Mouse (Mus musculus): ENCODE results near the gene Alkbh4. TPM values are rescaled to one million over a fixed set of nuclear protein-coding genes. Genes with fewer than 3 reads are reported as not detected.

The Alkbh4 gene
- polyA plus RNA-seq, 1 experiment from 2014 or later, result 11.3 TPM

- H3K36me3 ChIP-seq (ENCODE audit: control insufficient read depth, insufficient read depth), result peaks cover 26% of the 10 kb centered on the region
- H3K4me3 ChIP-seq (ENCODE audit: low read depth, low read length), result no peak overlapping the region
- no peak overlapping the region for H3K27ac ChIP-seq (ENCODE audit: low read length)
- H3K4me2 ChIP-seq (ENCODE audit: low read depth, low read length), result no peak overlapping the region
- H3K9ac ChIP-seq (ENCODE audit: low read depth, low read length), result no peak overlapping the region
- H3K9me3 ChIP-seq (replicated peaks; ENCODE audit: control insufficient read depth, low read length), result no peaks in the 10 kb centered on the region
- 75% methylated on average over 6 of the region's 6 CpGs for WGBS (ENCODE audit: insufficient replicate concordance)
- ATAC-seq (ENCODE audit: low read depth), result no peak
- H3K27me3 ChIP-seq (ENCODE audit: control insufficient read depth, insufficient read depth, low read depth, low read length), result no peaks in the 10 kb centered on the region
- no peaks in the 10 kb centered on the region for H3K4me1 ChIP-seq (ENCODE audit: control insufficient read depth, low read depth, low read length)
These were observed 46.1 kb downstream of the Alkbh4 start for GRCm38 (mm10) chr5:136182049-136182448.

GRCm38 (mm10) chr5:136182830-136183229, 46.9 kb downstream of the Alkbh4 start:
- no peak overlapping the region for H3K4me3 ChIP-seq (ENCODE audit: low read depth, low read length)
- H3K9me3 ChIP-seq (replicated peaks; ENCODE audit: control insufficient read depth, low read length), result no peaks in the 10 kb centered on the region
- WGBS (ENCODE audit: insufficient replicate concordance), result 29% methylated on average over 4 of the region's 4 CpGs
- H3K9ac ChIP-seq (ENCODE audit: low read depth, low read length), result no peak overlapping the region
- H3K4me1 ChIP-seq (ENCODE audit: control insufficient read depth, low read depth, low read length), result no peaks in the 10 kb centered on the region
- no peak overlapping the region for H3K27ac ChIP-seq (ENCODE audit: low read length)
- no peak for ATAC-seq (ENCODE audit: low read depth)
- H3K27me3 ChIP-seq (ENCODE audit: control insufficient read depth, insufficient read depth, low read depth, low read length), result no peaks in the 10 kb centered on the region
- H3K4me2 ChIP-seq (ENCODE audit: low read depth, low read length), result no peak overlapping the region
- H3K36me3 ChIP-seq (ENCODE audit: control insufficient read depth, insufficient read depth), result peaks cover 26% of the 10 kb centered on the region

- H3K9ac ChIP-seq (ENCODE audit: low read depth, low read length), result no peak overlapping the region
- 69% methylated on average over 7 of the region's 7 CpGs for WGBS (ENCODE audit: insufficient replicate concordance)
- H3K9me3 ChIP-seq (replicated peaks; ENCODE audit: control insufficient read depth, low read length), result no peaks in the 10 kb centered on the region
- no peak overlapping the region for H3K4me3 ChIP-seq (ENCODE audit: low read depth, low read length)
- no peaks in the 10 kb centered on the region for H3K27me3 ChIP-seq (ENCODE audit: control insufficient read depth, insufficient read depth, low read depth, low read length)
- no peaks in the 10 kb centered on the region for H3K4me1 ChIP-seq (ENCODE audit: control insufficient read depth, low read depth, low read length)
- no peak for ATAC-seq (ENCODE audit: low read depth)
- H3K36me3 ChIP-seq (ENCODE audit: control insufficient read depth, insufficient read depth), result peaks cover 31% of the 10 kb centered on the region
- H3K4me2 ChIP-seq (ENCODE audit: low read depth, low read length), result no peak overlapping the region
- no peak overlapping the region for H3K27ac ChIP-seq (ENCODE audit: low read length)
These were observed 47.8 kb downstream of the Alkbh4 start for GRCm38 (mm10) chr5:136183766-136184165.

- H3K4me2 ChIP-seq (ENCODE audit: low read depth, low read length), result no peak overlapping the region
- H3K4me3 ChIP-seq (ENCODE audit: low read depth, low read length), result no peak overlapping the region
- H3K9me3 ChIP-seq (replicated peaks; ENCODE audit: control insufficient read depth, low read length), result no peaks in the 10 kb centered on the region
- H3K27ac ChIP-seq (ENCODE audit: low read length), result no peak overlapping the region
- H3K9ac ChIP-seq (ENCODE audit: low read depth, low read length), result no peak overlapping the region
- H3K4me1 ChIP-seq (ENCODE audit: control insufficient read depth, low read depth, low read length), result no peaks in the 10 kb centered on the region
- H3K36me3 ChIP-seq (ENCODE audit: control insufficient read depth, insufficient read depth), result peaks cover 19% of the 10 kb centered on the region
- ATAC-seq (ENCODE audit: low read depth), result no peak
- H3K27me3 ChIP-seq (ENCODE audit: control insufficient read depth, insufficient read depth, low read depth, low read length), result no peaks in the 10 kb centered on the region
- 31% methylated on average over 4 of the region's 4 CpGs for WGBS (ENCODE audit: insufficient replicate concordance)
These were observed 50.8 kb downstream of the Alkbh4 start for GRCm38 (mm10) chr5:136186723-136187122.

Small RNA genes within 50 kb of the gene (microRNA-seq; reads per million reads assigned to microRNA genes)
- 0.74 reads per million for gene Mir7035

Other genes with a start within 250 kb of the Alkbh4 start
- gene Hspb1, start 248.2 kb upstream of the Alkbh4 start, polyA plus RNA-seq (2015; fragmentation: Nextera tagmentation; extraction: Ambion mirVana), result 9.8 and 19.9 TPM in 2 replicates
- gene Ywhag, start 201.5 kb upstream of the Alkbh4 start, polyA plus RNA-seq (2015; fragmentation: Nextera tagmentation; extraction: Ambion mirVana), result 59.2 and 60.1 TPM in 2 replicates
- gene Ssc4d, start 161.6 kb upstream of the Alkbh4 start, polyA plus RNA-seq (2015; fragmentation: Nextera tagmentation; extraction: Ambion mirVana), result 1.5 and 1.7 TPM in 2 replicates
- 0.06 TPM in 1 of 2 replicates, not detected in the other for gene Zp3, start 156.0 kb upstream of the Alkbh4 start, polyA plus RNA-seq (2015; fragmentation: Nextera tagmentation; extraction: Ambion mirVana)
- 6.0 and 6.5 TPM in 2 replicates for gene Dtx2, start 141.3 kb upstream of the Alkbh4 start, polyA plus RNA-seq (2015; fragmentation: Nextera tagmentation; extraction: Ambion mirVana)
- 2.9 and 3.6 TPM in 2 replicates for gene Upk3b, start 97.7 kb upstream of the Alkbh4 start, polyA plus RNA-seq (2015; fragmentation: Nextera tagmentation; extraction: Ambion mirVana)
- not detected in 2 replicates for gene Upk3bl, start 81.7 kb upstream of the Alkbh4 start, polyA plus RNA-seq (2015; fragmentation: Nextera tagmentation; extraction: Ambion mirVana)
- 1.9 and 2.0 TPM in 2 replicates for gene Rasa4, start 52.2 kb upstream of the Alkbh4 start, polyA plus RNA-seq (2015; fragmentation: Nextera tagmentation; extraction: Ambion mirVana)
- 104 and 118 TPM in 2 replicates for gene Polr2j, start 19.5 kb upstream of the Alkbh4 start, polyA plus RNA-seq (2015; fragmentation: Nextera tagmentation; extraction: Ambion mirVana)
- gene Lrwd1, start 72 bp upstream of the Alkbh4 start, polyA plus RNA-seq (2015; fragmentation: Nextera tagmentation; extraction: Ambion mirVana), result 30.5 and 33.9 TPM in 2 replicates
- gene Orai2, start 34.6 kb downstream of the Alkbh4 start, polyA plus RNA-seq (2015; fragmentation: Nextera tagmentation; extraction: Ambion mirVana), result 3.6 and 4.0 TPM in 2 replicates
- 20.0 and 20.8 TPM in 2 replicates for gene Prkrip1, start 62.8 kb downstream of the Alkbh4 start, polyA plus RNA-seq (2015; fragmentation: Nextera tagmentation; extraction: Ambion mirVana)
- 1.9 and 2.1 TPM in 2 replicates for gene Sh2b2, start 110.4 kb downstream of the Alkbh4 start, polyA plus RNA-seq (2015; fragmentation: Nextera tagmentation; extraction: Ambion mirVana)